Mouse (Mus musculus) megakaryocyte, embryonic 14.5 days (primary cell): ENCODE data around the gene Rad23b.

Experiments used
- FLI1 ChIP-seq: IDR thresholded peaks from 2 replicates; pipeline ENCODE4 v1.6.1; 2012; ENCODE audit warnings: low read length, inconsistent platforms, mixed read lengths
- GATA1 ChIP-seq: IDR thresholded peaks from 3 replicates; pipeline ENCODE4 v1.6.1; 2012; ENCODE audit warnings: mixed read lengths, low read length, inconsistent platforms, borderline replicate concordance

DNA sequence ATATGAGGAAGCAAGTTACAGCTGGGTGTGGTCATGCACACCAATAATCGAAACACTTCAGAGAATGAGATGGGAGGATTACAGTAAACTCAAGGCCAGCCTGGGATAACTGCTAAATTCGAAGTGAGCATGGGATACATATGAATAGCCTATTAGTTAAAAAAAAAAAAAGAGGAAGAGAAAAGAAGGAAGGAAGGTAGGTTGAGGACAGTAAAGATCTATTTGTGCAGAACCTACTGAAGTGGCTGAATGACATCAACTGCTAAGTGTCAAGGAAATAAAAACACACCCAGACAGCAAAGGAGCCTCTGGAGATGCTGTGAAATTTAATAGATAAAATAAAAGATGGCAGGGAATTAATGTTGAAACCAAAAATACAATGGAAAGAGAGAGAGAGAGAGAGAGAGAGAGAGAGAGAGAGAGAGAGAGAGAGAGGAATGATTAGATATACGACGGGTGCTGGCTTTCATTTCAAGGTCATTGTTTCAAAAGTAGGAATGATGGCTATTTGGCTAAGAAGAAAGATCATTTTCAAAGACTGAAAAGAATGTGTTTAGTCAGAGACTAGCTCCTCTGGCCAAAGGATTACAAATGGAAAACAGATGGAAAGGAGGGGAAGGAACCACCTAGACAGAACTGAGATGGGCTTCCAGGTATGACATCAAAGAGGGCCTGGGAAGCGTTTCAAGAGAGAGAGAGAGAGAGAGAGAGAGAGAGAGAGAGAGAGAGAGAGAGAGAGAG lies 14.6 kb upstream of the Rad23b start:
- TF ChIP-seq GATA1 (no peak), FLI1 (no peak)
